In the genomic region with DNA sequence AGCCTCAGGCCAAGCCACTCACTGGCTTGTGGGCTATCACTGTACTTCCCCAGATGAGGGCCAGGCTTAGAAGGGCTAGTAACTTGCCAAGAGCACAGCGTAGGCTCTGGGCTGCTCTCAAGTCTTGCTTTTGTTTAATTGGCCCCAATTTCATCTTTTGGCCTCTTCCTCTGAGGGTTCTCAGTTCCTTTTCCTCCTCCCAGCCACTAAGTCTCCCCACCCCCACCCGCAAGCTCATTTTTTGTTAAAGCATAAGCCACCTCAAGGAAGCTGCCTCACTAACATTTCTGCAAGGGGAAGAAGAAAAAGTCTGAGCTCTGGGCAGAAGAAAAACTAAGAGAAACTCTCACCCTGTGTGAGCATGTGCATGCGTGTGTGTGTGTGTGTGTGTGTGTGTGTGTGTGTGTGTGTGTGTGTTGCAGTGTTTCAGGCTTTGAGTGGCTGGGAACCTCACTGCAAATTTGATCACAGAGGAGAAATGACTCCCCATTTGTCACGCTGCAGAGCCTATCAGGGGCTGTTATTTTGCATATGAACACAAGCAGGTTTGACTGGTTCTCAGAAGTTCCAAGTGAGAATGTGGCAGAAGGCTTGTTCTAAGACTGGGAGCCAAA, we compare ENCODE assay signal across 10 mouse cellular contexts. TPM values are rescaled to one million over a fixed set of nuclear protein-coding genes. Genes with fewer than 3 reads are reported as not detected.
DNase-seq lines count a peak whose midpoint lies in the region; ATAC-seq lines count a peak whose summit lies in the region.
"Had no signal": no experiment of that assay in that cellular context is flagged by ENCODE, and none has a peak within 500 bp of the region (broad histone marks: within the 10 kb centered on the region; RNA-seq: fewer than 3 reads in every experiment).

No protein-coding gene starts in this region.

- H3K4me3 ChIP-seq in intestine, embryonic 16.5 days (ENCODE audit: low read length), result no peak overlapping the region
- H3K4me3 ChIP-seq: gastrocnemius, adult 2 months; neural tube, embryonic 12.5 days had no signal

- DNase-seq in embryo, embryonic 11 days, result peak; percentile 44
- DNase-seq in embryo, embryonic 9.5 days (ENCODE audit: extremely low spot score), result no peak
- DNase-seq in ES-CJ7 (ENCODE audit: low read depth, low spot score), result peak; percentile 59
- peak; percentile 38 for DNase-seq in mesoderm, embryonic 11.5 days (ENCODE audit: low read depth, low spot score)
- DNase-seq in left cerebral cortex, postnatal 14 days (ENCODE audit: low spot score in 2 of 2), result no peak
- DNase-seq: gastrocnemius, adult 2 months had no signal

- H3K4me1 ChIP-seq in intestine, embryonic 16.5 days (ENCODE audit: control insufficient read depth, insufficient read depth, low read length), result peaks cover 35% of the 10 kb centered on the region

- no peaks in the 10 kb centered on the region for H3K9me3 ChIP-seq in intestine, embryonic 16.5 days (ENCODE audit: control insufficient read depth, low read length)
- H3K9me3 ChIP-seq: neural tube, embryonic 12.5 days had no signal

- H3K9ac ChIP-seq in intestine, embryonic 16.5 days (ENCODE audit: low read depth, low read length), result no peak overlapping the region
- H3K9ac ChIP-seq: neural tube, embryonic 12.5 days had no signal

- peaks cover 3% of the 10 kb centered on the region; the same call in 1 of the 2 replicates for H3K36me3 ChIP-seq in intestine, embryonic 16.5 days (ENCODE audit: control insufficient read depth, insufficient read depth, low read length)
- H3K36me3 ChIP-seq: neural tube, embryonic 12.5 days had no signal

- H3K27me3 ChIP-seq in intestine, embryonic 16.5 days (replicated peaks; ENCODE audit: control insufficient read depth, insufficient read depth, low read length), result no peaks in the 10 kb centered on the region

- peak; percentile 14; the same call in 1 of the 2 replicates for ATAC-seq in intestine, embryonic 16.5 days
- ATAC-seq in megakaryocyte-erythroid progenitor cell, adult 5-6 weeks (replicated peaks; ENCODE audit: low FRiP score, low TSS enrichment, poor library complexity, severe bottlenecking), result no peak
- no peak for ATAC-seq in erythroid progenitor cell, adult 5-6 weeks (replicated peaks; ENCODE audit: low FRiP score, poor library complexity, severe bottlenecking)

- H3K4me2 ChIP-seq in intestine, embryonic 16.5 days (ENCODE audit: low read depth, low read length), result no peak overlapping the region
- H3K4me2 ChIP-seq: neural tube, embryonic 12.5 days had no signal

- intact Hi-C loops in left cerebral cortex, postnatal 14 days (cut with DNase I), result no loop called here

- WGBS in intestine, embryonic 16.5 days, result 49% methylated on average over 4 of the region's 4 CpGs

- H3K27ac ChIP-seq in intestine, embryonic 16.5 days (ENCODE audit: low read length), result peak overlapping the region; percentile 37; the same call in 1 of the 2 replicates
- H3K27ac ChIP-seq: gastrocnemius, adult 2 months; neural tube, embryonic 12.5 days had no signal

RNA-seq across cellular contexts. Expression of gene Plekhg6, which starts 12.7 kb away (rescaled TPM):
- polyA plus RNA-seq in intestine, embryonic 16.5 days (2015; fragmentation: Nextera tagmentation; extraction: Ambion mirVana), result 13.2 and 19.1 TPM in 2 replicates
- not detected in 2 replicates for total RNA-seq in megakaryocyte-erythroid progenitor cell, adult 5-6 weeks (2014; fragmentation: Nextera tagmentation)
- not detected in 2 replicates for total RNA-seq in megakaryocyte-erythroid progenitor cell, adult 5-6 weeks (2017)
- not detected in 2 replicates for total RNA-seq in erythroid progenitor cell, adult 5-6 weeks (2015; ENCODE audit: low replicate concordance)
- not detected in 2 replicates for total RNA-seq in erythroid progenitor cell, adult 5-6 weeks (2017; ENCODE audit: low replicate concordance)
- under 1 TPM; 0.13 to 0.30 TPM for total RNA-seq in left cerebral cortex, postnatal 14 days (2021)
- total RNA-seq: gastrocnemius, adult 2 months had no signal

RNA-seq across cellular contexts. Expression of gene Tnfrsf1a, which starts 18.7 kb away (rescaled TPM):
- 90.0 and 95.3 TPM in 2 replicates for polyA plus RNA-seq in intestine, embryonic 16.5 days (2015; fragmentation: Nextera tagmentation; extraction: Ambion mirVana)
- total RNA-seq in megakaryocyte-erythroid progenitor cell, adult 5-6 weeks (2014; fragmentation: Nextera tagmentation), result 8.6 and 9.5 TPM in 2 replicates
- total RNA-seq in megakaryocyte-erythroid progenitor cell, adult 5-6 weeks (2017), result 4.7 and 6.3 TPM in 2 replicates
- 8.3 and 11.7 TPM in 2 replicates for total RNA-seq in erythroid progenitor cell, adult 5-6 weeks (2015; ENCODE audit: low replicate concordance)
- 2.3 and 20.7 TPM in 2 replicates for total RNA-seq in erythroid progenitor cell, adult 5-6 weeks (2017; ENCODE audit: low replicate concordance)
- 10 to 100 TPM; 11.5 to 12.3 TPM for total RNA-seq in left cerebral cortex, postnatal 14 days (2021)

RNA-seq across cellular contexts. Expression of gene Scnn1a, which starts 47.4 kb away (rescaled TPM):
- polyA plus RNA-seq in intestine, embryonic 16.5 days (2015; fragmentation: Nextera tagmentation; extraction: Ambion mirVana), result 5.0 and 7.6 TPM in 2 replicates
- 1.4 TPM in 1 of 2 replicates, not detected in the other for total RNA-seq in megakaryocyte-erythroid progenitor cell, adult 5-6 weeks (2014; fragmentation: Nextera tagmentation)
- not detected in 2 replicates for total RNA-seq in megakaryocyte-erythroid progenitor cell, adult 5-6 weeks (2017)
- 2.9 and 7.6 TPM in 2 replicates for total RNA-seq in erythroid progenitor cell, adult 5-6 weeks (2015; ENCODE audit: low replicate concordance)
- total RNA-seq in erythroid progenitor cell, adult 5-6 weeks (2017; ENCODE audit: low replicate concordance), result not detected in 2 replicates
- 1 to 10 TPM; 2.9 TPM for total RNA-seq in left cerebral cortex, postnatal 14 days (2021)

RNA-seq across cellular contexts. Expression of gene Ltbr, which starts 54.2 kb away (rescaled TPM):
- 106 and 107 TPM in 2 replicates for polyA plus RNA-seq in intestine, embryonic 16.5 days (2015; fragmentation: Nextera tagmentation; extraction: Ambion mirVana)
- total RNA-seq in megakaryocyte-erythroid progenitor cell, adult 5-6 weeks (2014; fragmentation: Nextera tagmentation), result 5.2 and 8.8 TPM in 2 replicates
- 6.0 and 7.8 TPM in 2 replicates for total RNA-seq in megakaryocyte-erythroid progenitor cell, adult 5-6 weeks (2017)
- total RNA-seq in erythroid progenitor cell, adult 5-6 weeks (2015; ENCODE audit: low replicate concordance), result 0.84 and 5.0 TPM in 2 replicates
- 2.8 and 3.5 TPM in 2 replicates for total RNA-seq in erythroid progenitor cell, adult 5-6 weeks (2017; ENCODE audit: low replicate concordance)
- 1 to 10 TPM; 8.8 to 9.3 TPM for total RNA-seq in left cerebral cortex, postnatal 14 days (2021)

Comparison
In these comparisons a context has a peak if more than half of its experiments do, and no peak if none do; other contexts are left out.
1. DNase-seq: peak in embryo, embryonic 11 days (single experiment), ES-CJ7 (single experiment) and mesoderm, embryonic 11.5 days (single experiment); none in embryo, embryonic 9.5 days (single experiment) and left cerebral cortex, postnatal 14 days (0 of 2).